Mouse (Mus musculus): ENCODE results near the gene Rack1. TPM values are rescaled to one million over a fixed set of nuclear protein-coding genes. Genes with fewer than 3 reads are reported as not detected.
A peak's percentile ranks its signal among the peaks of the same experiment; 100 is the strongest.
"Not testable (repeated sequence)": the region's sequence is repeated elsewhere in the genome, so short reads cannot be mapped to it uniquely, and the experiment has no call there.

Rack1 gene
- polyA plus RNA-seq, 1 experiment from 2014 or later: 432 TPM

DNA sequence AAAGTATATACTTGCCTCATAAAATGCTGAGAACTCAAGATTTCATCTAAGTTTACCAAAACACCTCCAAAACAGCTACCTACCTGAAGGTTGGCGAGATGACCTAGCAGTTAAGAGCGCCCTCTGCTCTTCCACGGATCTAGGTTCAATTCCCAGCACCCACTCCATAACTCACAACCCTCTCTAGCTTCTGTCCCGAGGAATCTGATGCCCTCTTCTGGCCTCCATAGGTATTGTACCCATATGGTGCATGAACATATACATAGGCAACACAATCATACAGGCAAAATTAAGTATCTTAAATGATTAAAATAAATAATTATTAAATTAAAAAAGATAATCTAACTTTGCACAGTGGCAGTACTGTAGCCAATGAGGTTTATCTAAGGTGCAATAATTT, 17.9 kb upstream of the Rack1 start:
- H3K4me1 ChIP-seq (replicated peaks): no peaks in the 10 kb centered on the region
- no peak overlapping the region for H3K27ac ChIP-seq (replicated peaks)
- H3K4me2 ChIP-seq: no peak overlapping the region
- no peak for ATAC-seq (ENCODE audit: low read depth)
- H3K36me3 ChIP-seq: no peaks in the 10 kb centered on the region
- no peak overlapping the region for H3K9ac ChIP-seq
- 87% methylated on average over 4 of the region's 4 CpGs for WGBS
- H3K27me3 ChIP-seq: no peaks in the 10 kb centered on the region
- no peaks in the 10 kb centered on the region for H3K9me3 ChIP-seq
- H3K4me3 ChIP-seq: no peak overlapping the region

DNA sequence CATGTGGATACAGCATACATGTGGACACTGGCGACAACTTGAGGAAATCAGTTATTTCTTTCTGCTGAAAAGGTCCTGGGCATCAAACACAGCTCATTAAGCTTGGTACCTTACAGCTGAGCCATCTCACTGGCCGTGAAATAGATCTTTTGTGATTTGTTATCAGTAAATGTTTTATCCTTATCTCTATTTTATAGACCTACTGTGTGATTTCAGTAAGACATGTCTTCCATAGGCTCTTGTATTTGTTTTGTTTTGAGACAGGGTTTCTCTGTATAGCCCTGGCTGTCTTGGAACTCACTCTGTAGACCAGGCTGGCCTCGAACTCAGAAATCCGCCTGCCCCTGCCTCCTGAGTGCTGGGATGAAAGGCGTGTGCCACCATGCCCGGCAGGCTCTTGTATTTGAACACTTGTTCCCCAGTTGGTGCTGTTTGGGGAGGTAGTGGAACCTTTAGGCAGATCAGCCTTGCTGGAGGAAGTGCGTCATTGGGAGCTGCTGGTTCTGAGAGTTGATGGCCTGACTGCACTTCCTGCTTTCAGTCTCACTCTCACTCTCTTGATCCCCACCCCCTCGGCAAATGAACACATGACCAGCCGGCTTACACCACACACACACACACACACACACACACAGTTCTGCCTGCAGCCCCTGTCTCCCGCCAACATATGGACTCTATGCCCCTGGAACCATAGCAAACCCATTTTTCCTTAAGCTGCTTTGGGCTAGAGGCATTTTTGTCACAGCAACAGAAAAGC, 12.5 kb upstream of the Rack1 start:
- Histone ChIP-seq H3K9ac (no peak overlapping the region), H3K27ac (replicated peaks) (no peak overlapping the region)
- ATAC-seq (ENCODE audit: low read depth): peak; percentile 60

DNA sequence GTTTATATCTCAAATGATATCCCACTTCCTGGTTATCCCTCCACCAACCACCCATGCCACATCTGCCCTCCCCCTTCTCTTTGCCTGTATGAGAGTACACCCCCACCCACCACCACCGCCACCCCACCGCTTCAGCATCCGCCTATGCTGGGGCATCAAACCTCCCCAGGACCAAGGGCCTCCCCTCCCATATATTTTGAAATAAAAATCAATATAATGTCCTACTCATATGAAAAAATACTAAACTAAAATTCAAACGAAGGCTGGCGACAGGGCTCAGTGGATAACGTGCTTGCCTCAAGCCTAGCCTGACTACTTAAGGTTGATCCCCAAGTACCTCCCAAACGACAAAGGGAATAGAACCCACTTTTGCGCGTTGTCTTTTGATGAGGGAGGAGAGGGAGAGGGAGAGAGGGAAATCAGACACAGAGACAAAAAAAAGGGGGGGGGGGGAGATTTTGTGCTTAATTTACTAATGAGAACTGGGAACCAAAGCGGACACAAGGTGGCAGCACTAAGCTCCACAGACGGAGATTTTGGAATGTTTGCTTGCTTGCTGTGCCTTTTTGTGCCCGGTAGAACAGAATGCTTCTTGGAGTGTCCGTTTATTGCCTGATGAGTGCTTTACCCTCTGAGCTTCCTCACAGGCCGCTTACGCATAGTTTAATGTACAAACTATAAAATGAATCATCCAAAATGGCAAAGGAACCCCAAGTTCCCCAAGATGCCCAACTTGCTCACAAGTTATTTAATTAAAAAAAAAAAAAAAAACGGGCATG, 11.6 kb upstream of the Rack1 start:
- Histone ChIP-seq H3K27ac (replicated peaks) (no peak overlapping the region), H3K9ac (peak overlapping the region; percentile 69), H3K9me3 (no peaks in the 10 kb centered on the region), H3K4me1 (replicated peaks) (0 out of 2 replicates have a peak, but pooled peaks cover 6% of the 10 kb centered on the region), H3K27me3 (no peaks in the 10 kb centered on the region), H3K4me3 (peak overlapping the region; percentile 39), H3K36me3 (no peaks in the 10 kb centered on the region), H3K4me2 (peak overlapping the region; percentile 54)
- ATAC-seq (ENCODE audit: low read depth): peak; percentile 84
- WGBS: 10% methylated on average over 16 of the region's 16 CpGs

More for the DNA sequence above, 12.5 kb upstream of the Rack1 start:
- Histone ChIP-seq H3K36me3 (no peaks in the 10 kb centered on the region), H3K4me3 (peak overlapping the region; percentile 39), H3K4me1 (replicated peaks) (0 out of 2 replicates have a peak, but pooled peaks cover 6% of the 10 kb centered on the region), H3K4me2 (peak overlapping the region; percentile 54), H3K27me3 (no peaks in the 10 kb centered on the region), H3K9me3 (no peaks in the 10 kb centered on the region)
- 49% methylated on average over 10 of the region's 10 CpGs for WGBS

DNA sequence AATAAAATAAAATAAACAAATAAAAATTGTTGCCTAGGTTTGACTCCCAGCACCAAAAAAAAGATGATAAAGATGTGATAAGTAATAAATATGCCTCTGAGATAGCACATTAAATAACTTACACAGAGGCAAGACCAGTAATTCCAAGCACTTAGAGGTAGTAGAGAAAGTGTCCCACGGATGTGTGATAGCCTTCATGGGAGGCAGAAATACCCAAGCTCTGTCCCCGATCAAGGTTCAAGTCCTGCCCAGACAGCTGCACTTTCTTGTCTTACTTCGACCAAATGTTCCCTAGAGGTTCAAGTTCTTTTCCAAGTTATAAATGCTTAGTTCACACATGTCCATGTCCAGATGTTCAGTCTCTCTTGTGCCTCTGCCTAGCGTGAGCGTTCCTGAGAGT, 10.9 kb upstream of the Rack1 start:
- Histone ChIP-seq H3K36me3 (no peaks in the 10 kb centered on the region), H3K27me3 (no peaks in the 10 kb centered on the region), H3K27ac (replicated peaks) (no peak overlapping the region), H3K4me2 (0 out of 2 replicates have a peak overlapping the region, but pooled peaks have one; percentile 54), H3K9ac (no peak overlapping the region), H3K4me1 (replicated peaks) (0 out of 2 replicates have a peak, but pooled peaks cover 6% of the 10 kb centered on the region), H3K9me3 (no peaks in the 10 kb centered on the region), H3K4me3 (no peak overlapping the region)
- WGBS: 86% methylated on average over 5 of the region's 5 CpGs
- no peak for ATAC-seq (ENCODE audit: low read depth)

DNA sequence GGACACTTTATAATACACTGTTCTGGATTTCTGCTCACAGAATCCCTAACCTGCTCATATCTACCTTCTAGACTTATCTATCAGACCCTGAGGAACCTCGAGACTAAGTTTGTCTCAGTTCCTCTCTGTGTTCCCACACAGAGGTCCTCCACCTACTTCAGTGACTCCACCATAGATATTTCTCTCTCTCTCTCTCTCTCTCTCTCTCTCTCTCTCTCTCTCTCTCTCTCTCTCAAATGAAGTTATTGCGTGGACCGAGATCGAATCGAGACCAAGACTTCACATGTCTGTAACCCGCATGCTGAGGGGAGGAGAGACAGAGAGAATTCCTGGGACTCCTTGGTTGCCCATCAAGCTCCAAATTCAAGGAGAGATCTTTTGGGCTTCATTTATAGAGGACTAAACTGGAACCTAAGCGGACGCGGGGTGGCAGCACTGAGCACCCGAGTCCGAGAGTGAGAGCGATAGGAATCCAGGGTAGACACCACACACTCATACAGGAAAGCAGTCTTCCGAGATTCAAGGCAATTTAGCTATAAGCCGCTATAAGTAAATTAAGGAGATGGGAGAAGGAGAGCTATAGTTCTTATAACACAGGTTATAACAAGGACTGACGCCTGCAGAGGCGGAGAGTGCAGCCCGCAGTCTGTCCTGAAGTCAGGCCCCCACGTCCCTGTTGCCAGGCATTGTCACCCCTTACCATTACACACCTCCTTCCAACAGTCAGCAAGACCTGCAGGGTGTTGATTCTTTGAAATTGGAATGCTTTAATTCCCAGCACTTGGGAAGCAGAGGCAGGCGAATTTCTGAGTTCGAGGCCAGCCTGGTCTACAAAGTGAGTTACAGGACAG, 9.9 kb upstream of the Rack1 start:
- Histone ChIP-seq H3K9me3 (no peaks in the 10 kb centered on the region), H3K36me3 (no peaks in the 10 kb centered on the region), H3K4me3 (peak overlapping the region; percentile 12; the same call in 1 of the 2 replicates), H3K27ac (replicated peaks) (no peak overlapping the region), H3K4me2 (peak overlapping the region; percentile 46), H3K27me3 (no peaks in the 10 kb centered on the region), H3K9ac (peak overlapping the region; percentile 9; the same call in 1 of the 2 replicates), H3K4me1 (replicated peaks) (0 out of 2 replicates have a peak, but pooled peaks cover 6% of the 10 kb centered on the region)
- 15% methylated on average over 20 of the region's 20 CpGs for WGBS
- ATAC-seq (ENCODE audit: low read depth): no peak

DNA sequence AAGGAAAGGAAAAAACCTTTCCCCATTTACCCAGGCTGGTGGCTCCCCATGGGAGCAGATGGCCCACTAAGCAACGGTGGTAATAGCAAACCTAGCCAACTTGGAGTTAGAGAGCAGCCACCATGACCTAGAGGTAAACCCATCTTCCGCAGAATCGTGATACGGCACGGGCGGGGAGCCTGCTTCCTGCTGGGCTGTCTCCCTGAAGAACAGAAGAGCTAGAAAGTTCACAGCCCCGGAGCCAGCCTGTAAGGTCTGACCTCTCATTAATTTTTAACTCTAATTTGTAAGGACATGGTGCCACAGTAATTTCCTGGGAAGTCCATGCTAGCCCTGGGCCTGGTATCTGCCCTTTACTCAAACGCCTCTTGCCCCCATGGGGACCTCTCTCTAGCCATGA, 9.2 kb upstream of the Rack1 start:
- Histone ChIP-seq H3K4me3 (no peak overlapping the region), H3K4me1 (replicated peaks) (0 out of 2 replicates have a peak, but pooled peaks cover 6% of the 10 kb centered on the region), H3K36me3 (no peaks in the 10 kb centered on the region), H3K4me2 (no peak overlapping the region), H3K27ac (replicated peaks) (no peak overlapping the region), H3K27me3 (no peaks in the 10 kb centered on the region), H3K9me3 (no peaks in the 10 kb centered on the region), H3K9ac (no peak overlapping the region)
- ATAC-seq (ENCODE audit: low read depth): no peak
- 48% methylated on average over 8 of the region's 8 CpGs for WGBS

DNA sequence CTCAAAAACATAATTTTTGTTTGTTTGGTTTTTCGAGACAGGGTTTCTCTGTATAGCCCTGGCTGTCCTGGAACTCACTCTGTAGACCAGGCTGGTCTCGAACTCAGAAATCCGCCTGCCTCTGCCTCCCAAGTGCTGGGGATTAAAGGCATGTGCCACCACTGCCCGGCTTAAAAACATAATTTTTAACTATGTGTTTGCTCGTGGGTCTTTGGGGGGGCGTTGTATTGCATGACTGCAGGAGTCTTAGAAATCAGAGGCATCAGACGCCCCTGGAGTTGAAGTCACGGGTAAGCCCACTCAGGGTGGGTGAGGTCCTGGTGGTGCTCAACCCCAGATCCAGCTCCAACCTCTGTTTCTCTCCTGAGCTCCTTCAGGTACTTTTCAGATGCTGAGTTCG, 8.2 kb upstream of the Rack1 start:
- H3K9ac ChIP-seq; H3K4me3 ChIP-seq; H3K4me1 ChIP-seq (replicated peaks); H3K27ac ChIP-seq (replicated peaks); H3K36me3 ChIP-seq; ATAC-seq (ENCODE audit: low read depth); H3K27me3 ChIP-seq; H3K4me2 ChIP-seq; H3K9me3 ChIP-seq: not testable (repeated sequence)
- 86% methylated on average over 9 of the region's 9 CpGs for WGBS

DNA sequence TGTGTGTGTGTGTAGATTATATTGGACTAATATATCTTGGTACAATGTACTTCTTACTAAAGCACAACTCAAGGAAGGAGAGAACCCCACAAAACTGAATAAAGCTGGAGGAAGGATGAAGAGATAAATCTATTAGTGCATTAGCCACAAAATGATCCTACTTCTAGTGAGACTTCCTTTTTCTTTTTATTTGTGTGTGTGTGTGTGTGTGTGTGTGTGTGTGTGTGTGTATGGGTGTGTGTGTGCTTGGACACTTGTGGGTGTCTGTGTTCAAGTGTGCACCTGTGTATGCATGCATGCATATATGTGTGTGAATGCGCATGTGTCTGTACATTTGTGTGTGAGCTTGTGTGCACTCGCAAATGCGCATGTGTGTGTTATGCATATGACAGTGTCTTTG, 6.9 kb upstream of the Rack1 start:
- peaks cover 12% of the 10 kb centered on the region for H3K4me1 ChIP-seq (replicated peaks)
- H3K36me3 ChIP-seq: no peaks in the 10 kb centered on the region
- H3K4me2 ChIP-seq: no peak overlapping the region
- no peak overlapping the region for H3K4me3 ChIP-seq
- H3K27ac ChIP-seq (replicated peaks): no peak overlapping the region
- ATAC-seq (ENCODE audit: low read depth): no peak
- no peaks in the 10 kb centered on the region for H3K27me3 ChIP-seq
- 98% methylated on average over 3 of the region's 3 CpGs for WGBS
- H3K9me3 ChIP-seq: no peaks in the 10 kb centered on the region
- no peak overlapping the region for H3K9ac ChIP-seq

DNA sequence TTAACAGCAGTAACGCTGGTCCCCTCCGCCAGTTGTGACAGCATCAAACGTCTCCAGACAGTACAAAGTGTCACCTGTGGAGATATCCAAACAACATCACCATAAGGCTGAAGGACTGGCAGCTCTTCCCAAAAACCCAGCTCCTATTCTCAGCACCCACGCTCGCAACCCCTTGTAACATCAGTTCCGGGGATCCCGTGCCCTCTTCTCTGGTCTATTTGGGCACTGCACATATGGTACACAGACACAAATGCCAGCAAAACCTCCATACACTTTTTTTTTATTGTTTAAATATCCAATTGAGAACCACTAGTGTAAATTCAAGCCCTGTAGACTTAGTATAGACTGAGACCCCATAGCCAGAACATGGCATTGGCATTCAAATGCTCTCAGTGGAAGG, 4.9 kb upstream of the Rack1 start:
- H3K9me3 ChIP-seq: no peaks in the 10 kb centered on the region
- no peak overlapping the region for H3K4me3 ChIP-seq
- peaks cover 23% of the 10 kb centered on the region for H3K4me1 ChIP-seq (replicated peaks)
- H3K9ac ChIP-seq: no peak overlapping the region
- no peaks in the 10 kb centered on the region for H3K27me3 ChIP-seq
- 90% methylated on average over 7 of the region's 7 CpGs for WGBS
- H3K4me2 ChIP-seq: no peak overlapping the region
- no peak for ATAC-seq (ENCODE audit: low read depth)
- no peak overlapping the region for H3K27ac ChIP-seq (replicated peaks)
- no peaks in the 10 kb centered on the region for H3K36me3 ChIP-seq

DNA sequence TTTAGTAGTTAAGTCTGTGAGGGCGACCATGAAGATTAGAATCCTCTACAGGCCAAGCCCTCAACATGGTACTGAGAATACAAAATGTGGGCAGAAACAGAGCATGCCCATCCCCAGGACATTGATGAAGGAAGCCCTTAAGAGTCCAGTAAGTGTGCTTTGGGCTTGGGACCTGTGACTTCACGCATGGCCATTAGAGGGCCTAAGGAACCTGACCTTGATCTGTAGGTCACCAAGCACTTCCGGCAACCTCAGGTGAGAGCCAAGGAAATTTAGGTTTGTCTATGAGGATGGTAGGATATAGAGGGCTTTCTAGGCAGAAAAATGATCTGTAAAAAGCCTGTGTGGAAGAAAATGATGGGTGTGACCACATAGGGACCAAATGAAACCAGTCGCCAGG, 3.8 kb upstream of the Rack1 start:
- H3K4me1 ChIP-seq (replicated peaks): peaks cover 23% of the 10 kb centered on the region
- H3K9me3 ChIP-seq: no peaks in the 10 kb centered on the region
- WGBS: 89% methylated on average over 4 of the region's 4 CpGs
- no peak overlapping the region for H3K4me3 ChIP-seq
- no peaks in the 10 kb centered on the region for H3K27me3 ChIP-seq
- no peak overlapping the region for H3K27ac ChIP-seq (replicated peaks)
- no peak for ATAC-seq (ENCODE audit: low read depth)
- H3K36me3 ChIP-seq: no peaks in the 10 kb centered on the region
- H3K9ac ChIP-seq: no peak overlapping the region
- H3K4me2 ChIP-seq: no peak overlapping the region

DNA sequence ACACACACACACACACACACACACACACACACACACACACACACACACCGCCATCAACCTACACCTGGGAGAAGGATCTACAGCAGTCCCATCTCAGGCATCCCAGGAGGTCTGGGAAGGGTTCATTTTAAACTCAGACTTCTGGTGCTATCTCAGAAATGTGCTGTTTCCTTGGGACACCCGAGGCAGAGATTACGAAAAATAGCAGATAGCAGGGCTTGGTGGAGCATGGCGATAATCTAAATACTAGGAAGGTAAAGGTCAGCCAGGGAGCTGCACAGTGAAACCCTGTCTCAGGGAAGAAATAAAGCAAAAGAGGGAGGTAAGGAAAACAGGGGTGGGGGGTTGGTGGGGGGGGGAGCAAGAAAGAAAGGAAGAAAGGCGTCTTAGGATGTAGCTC, 2.8 kb upstream of the Rack1 start:
- H3K4me3 ChIP-seq: no peak overlapping the region
- peaks cover 9% of the 10 kb centered on the region for H3K36me3 ChIP-seq
- no peak overlapping the region for H3K9ac ChIP-seq
- H3K27ac ChIP-seq (replicated peaks): no peak overlapping the region
- no peak for ATAC-seq (ENCODE audit: low read depth)
- 89% methylated on average over 5 of the region's 5 CpGs for WGBS
- no peaks in the 10 kb centered on the region for H3K27me3 ChIP-seq
- H3K4me2 ChIP-seq: no peak overlapping the region
- peaks cover 33% of the 10 kb centered on the region for H3K4me1 ChIP-seq (replicated peaks)
- H3K9me3 ChIP-seq: no peaks in the 10 kb centered on the region

DNA sequence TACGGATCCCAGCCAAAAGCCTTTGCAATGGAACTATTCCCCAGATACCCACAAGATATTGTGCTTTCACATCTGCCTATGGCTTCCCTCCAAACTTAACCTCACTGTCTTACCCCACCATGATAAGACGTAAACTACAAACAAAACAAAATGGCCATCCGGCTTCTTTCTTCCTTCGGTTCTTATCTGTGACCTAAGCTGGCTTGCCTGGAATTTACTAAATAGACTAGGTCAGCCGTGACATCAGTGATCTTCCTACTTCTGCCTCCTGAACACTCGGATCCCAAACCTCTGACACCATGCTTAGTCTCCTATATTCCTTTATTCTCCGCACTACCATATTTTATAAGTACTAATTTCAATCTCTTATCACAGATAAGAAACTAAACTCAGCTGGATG, 1.8 kb upstream of the Rack1 start:
- ATAC-seq (ENCODE audit: low read depth): no peak
- Histone ChIP-seq H3K9me3 (no peaks in the 10 kb centered on the region), H3K9ac (peak overlapping the region; percentile 94; the same call in 1 of the 2 replicates), H3K36me3 (peaks cover 19% of the 10 kb centered on the region), H3K4me2 (peak overlapping the region; percentile 91), H3K27ac (replicated peaks) (no peak overlapping the region), H3K27me3 (no peaks in the 10 kb centered on the region), H3K4me1 (replicated peaks) (peaks cover 44% of the 10 kb centered on the region), H3K4me3 (no peak overlapping the region)
- 87% methylated on average over 7 of the region's 7 CpGs for WGBS
